Mouse (Mus musculus): ENCODE measurements around the gene Szrd1.

Gene Szrd1

DNA sequence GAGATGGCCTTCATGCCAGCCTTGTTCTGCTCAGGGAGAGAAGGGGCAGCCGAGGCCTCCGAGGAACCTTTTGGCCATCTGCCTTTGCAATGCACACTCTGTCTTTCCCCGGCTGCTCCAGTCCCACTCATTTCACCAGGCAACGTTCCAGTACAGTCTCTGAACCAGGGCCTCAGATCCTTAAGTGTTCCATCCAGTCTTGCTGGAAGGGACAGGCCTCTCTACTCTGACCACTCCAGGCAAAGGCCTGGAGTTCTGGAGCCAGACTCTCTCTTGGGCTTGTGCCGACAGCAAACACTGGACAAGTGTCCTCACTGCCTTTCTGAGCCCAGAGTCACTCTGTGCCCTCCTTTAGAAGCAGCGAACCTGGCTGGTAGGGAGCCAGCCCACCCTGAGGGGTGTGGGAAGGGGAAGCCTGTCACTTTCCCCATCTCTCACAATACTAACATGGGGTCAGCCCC, 25.0 kb downstream of the Szrd1 start:
- peak; percentile 24 for DNase-seq (ENCODE audit: low spot score)

DNA sequence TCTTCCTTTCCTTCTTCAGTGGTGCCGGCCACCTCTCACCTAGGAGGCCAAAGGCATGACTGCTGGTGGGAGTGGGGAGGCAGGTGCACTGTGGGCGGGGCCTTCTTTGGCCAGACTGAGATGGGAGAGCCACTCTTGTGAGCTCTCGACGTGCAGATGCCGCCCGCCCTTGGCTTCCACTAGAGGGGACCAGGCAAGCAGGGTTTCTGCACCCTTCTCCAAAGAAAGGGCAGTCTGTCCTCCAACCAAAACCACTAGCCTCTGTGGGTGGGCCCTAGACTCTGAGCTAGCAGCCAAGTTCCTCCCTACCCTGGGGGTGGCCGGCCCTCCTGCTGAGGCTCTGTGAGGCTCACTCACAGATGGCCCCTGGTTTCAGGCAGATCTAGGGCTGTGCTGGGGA, 25.7 kb downstream of the Szrd1 start:
- no peak for DNase-seq (ENCODE audit: low spot score)

- DNase-seq (ENCODE audit: low spot score) = no peak
Observed at GRCm38 (mm10) chr4:141108196-141108732, 31.3 kb downstream of the Szrd1 start.

GRCm38 (mm10) chr4:141106526-141107183, 32.9 kb downstream of the Szrd1 start:
- DNase-seq (ENCODE audit: low spot score) = no peak

DNA sequence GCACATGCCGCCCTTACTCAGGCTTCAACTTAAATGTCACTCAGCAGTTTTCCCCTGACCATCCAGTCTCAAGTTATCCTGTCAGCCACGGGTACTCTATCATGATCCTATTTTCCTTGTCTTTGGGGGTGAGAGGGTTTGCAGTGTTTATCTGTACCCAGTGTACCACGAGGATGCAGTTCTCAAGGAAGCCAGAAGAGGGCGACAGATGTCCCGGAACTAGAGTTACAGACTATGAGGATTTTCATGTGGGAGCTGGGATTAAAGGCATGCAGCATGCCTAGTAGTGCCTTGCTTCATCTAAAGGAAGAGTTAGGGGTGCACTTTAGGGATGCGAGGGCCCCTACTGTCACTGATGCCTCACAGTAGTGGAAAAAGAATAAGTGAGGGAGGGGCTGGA, 37.7 kb downstream of the Szrd1 start:
- DNase-seq (ENCODE audit: low spot score) = no peak

GRCm38 (mm10) chr4:141101291-141101690, 38.3 kb downstream of the Szrd1 start:
- no peak for DNase-seq (ENCODE audit: low spot score)

GRCm38 (mm10) chr4:141099956-141100355, 39.6 kb downstream of the Szrd1 start:
- DNase-seq (ENCODE audit: low spot score) = no peak

DNA sequence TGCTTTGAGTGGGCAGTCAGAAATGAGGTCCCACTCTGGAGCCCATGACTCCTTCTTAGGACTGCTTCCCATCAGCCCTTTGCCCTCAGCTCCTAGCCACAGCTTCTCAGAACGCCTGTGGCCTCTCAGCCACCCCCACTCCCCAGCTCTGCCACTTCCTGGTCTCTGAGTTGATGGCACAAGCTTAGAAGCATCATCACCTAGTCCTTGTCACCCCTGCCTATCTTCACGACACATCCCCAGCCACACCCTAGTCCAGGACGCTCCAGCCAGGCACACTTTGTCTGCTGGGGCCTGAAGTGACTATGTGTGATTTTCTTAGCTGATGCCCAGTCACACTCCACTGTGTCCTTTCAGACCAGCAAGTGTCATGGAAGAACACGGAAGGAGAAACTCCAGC, 40.6 kb downstream of the Szrd1 start:
- DNase-seq (ENCODE audit: low spot score) = no peak

GRCm38 (mm10) chr4:141096710-141097109, 42.9 kb downstream of the Szrd1 start:
- no peak for DNase-seq (ENCODE audit: low spot score)

DNA sequence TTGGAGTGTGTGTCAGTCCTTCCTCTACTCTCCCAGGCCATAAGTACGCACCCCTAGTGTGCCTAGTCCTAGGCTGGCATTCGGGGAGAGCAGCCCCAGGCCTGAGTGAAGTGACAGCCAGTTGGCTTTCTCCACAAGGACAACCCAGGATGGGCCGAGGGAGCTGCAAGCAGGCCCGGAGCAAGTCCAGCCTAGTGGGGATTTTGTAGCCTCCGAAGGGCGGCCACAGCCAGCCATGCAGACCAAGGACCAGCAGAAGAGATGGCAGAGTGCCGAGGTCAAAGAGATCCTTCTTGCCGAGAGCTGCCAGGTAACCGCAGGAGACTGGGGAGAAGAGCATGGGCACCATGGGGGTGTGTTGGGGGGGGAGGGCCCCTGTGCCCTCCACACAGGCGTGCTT, 44.6 kb downstream of the Szrd1 start:
- no peak for DNase-seq (ENCODE audit: low spot score)

DNA sequence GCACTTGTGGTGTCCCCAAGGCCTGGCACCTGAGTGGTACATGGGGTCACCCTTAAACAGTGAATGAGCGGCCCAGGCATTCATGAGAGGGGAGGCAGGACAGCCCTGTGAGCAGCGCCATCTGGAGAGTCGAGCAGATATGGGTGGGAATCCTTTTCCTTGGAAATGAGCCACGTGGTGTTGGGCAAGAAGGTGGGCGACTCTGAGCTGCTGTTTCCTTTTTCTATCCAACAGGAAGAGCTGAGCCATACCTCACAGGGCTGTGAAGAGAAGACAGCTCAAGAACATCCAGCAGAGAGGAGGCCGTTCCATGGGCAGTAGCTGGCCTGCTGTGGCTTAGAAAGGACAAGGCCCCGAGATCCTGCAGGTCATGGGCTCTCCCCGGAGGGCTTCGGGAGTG, 50.9 kb downstream of the Szrd1 start:
- DNase-seq (ENCODE audit: low spot score) = no peak

DNA sequence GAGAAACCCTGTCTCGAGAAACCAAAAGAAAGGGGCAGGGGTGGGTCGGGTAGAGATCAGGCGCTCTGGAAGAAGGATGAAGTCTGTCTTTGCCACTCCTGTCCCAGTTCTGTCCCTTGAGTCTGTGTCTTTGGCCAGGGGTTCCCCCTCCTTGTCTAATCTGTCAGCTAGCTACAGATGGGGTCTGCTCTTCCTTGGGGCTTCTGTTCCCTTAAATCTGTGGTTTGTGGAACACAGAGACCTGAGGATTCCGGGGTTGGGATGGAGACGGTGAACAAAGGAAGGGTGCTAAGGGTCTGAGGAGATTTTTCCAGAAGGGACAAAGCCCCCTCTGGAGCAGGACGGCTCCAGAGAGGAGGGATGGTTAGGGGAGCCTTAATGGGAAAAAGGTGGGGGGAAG, 51.5 kb downstream of the Szrd1 start, which contains the start of gene Spata21:
TSS of gene Spata21 (plus strand) at position 301 of the 400 bp plus-strand sequence.
- DNase-seq (ENCODE audit: low spot score) = no peak

GRCm38 (mm10) chr4:141086862-141087261, 52.7 kb downstream of the Szrd1 start:
- no peak for DNase-seq (ENCODE audit: low spot score)

DNA sequence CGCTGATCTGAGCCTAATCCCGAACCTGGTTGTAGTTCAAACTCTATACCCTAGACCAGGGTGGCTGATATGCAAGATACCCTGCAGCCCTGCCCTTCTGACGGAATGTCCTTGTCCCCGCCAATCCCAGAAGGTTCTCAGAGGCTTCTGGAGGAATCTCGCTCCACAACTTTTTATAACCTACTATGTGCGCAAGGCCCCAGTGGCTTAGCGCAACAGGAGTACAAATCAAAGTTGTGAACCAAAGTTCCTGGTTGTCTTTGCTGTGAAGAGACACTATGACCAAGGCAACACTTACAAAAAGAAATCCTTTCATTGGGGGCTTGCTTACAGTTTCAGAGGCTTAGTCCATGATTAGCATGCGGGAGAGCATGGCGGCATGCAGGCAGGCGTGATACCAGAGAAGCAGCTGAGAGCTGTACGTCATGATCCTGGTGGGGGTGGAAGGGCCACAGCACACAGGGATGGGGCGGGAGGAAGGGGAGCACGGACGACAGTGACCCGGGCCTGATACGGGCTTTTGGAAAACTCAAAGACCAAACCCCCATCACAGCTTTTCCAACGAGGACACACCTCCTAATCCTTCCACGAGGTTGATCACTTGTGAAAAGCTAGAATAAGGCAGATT, 61.0 kb downstream of the Szrd1 start:
- DNase-seq (ENCODE audit: low spot score) = no peak

DNA sequence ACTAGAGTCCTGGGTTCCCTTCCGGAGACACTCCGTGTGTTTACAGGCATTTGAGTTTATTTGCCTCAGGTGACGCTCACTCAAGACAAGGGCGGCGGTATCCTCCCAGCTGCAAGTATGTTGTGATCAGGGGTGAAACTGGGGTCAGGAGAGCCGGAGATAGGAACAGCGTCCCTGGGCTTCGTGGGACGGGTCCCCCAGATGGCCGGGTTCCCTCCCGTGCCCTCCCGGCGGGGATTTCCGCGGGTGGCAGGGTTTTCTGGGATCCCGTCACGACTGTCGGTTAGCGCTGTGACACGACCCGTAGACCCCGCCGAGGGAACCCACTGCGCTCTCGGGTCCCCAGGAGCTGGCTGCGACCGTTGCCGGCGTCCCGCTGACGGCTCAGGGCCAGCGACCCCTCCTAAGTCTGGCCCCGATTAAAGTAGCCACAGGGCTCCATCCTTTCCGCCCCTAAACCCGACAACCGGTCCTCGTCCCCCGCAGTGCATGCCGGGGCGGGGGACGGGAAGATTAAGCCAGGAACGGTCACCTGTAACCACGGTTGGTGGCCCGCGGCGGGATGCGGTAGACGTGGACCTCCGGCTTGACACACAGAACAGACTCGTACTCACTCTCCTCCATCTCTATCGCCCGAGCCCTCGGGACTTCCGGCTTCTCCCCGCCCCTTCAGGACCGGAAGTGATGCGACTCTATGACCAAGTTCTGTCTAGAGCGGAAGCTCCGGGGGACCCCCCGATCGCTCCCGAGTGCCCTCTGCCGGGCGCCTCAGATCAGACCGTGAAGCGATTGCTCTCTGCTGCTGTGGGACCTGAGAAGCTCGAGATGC, 61.7 kb downstream of the Szrd1 start, which contains the start of gene Necap2:
TSS of gene Necap2 (minus strand) at position 677 of the 829 bp plus-strand sequence.
- peak; percentile 95 for DNase-seq (ENCODE audit: low spot score)

DNA sequence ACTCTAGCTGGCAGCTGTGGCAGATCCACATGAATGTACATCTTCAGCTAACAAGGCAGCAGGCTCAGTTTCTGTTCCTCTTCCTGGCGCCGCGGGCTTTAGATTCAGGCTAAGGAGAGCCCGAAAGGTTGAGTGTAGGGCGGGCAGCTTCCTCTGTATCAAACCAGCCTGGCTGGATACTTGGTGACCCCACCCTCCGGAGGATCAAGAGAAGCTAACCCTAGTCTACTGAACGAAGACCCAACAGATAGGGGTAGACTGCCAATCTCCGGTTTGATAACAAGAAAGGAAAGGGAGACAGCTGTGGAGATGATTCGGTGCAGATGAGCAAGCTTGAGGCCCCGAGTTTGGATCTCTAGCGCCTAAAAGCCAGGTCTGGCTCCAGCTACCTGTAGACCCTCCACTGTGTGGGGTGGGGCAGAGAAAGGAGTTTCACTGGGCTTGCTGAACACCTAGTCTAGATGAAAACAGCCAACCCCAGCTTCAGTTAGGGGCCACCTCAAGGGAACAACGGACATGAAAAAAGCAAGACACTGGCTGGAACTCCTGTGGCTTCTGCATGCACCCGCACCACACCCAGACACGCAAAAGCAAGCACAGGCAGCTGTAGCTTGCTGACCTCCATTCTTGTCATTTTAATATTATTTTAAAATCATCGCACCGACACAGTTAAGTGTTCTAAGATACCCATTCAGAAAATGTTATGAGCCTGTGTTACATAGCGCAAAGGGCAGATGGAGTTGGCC, 62.6 kb downstream of the Szrd1 start:
- DNase-seq (ENCODE audit: low spot score) = no peak

DNA sequence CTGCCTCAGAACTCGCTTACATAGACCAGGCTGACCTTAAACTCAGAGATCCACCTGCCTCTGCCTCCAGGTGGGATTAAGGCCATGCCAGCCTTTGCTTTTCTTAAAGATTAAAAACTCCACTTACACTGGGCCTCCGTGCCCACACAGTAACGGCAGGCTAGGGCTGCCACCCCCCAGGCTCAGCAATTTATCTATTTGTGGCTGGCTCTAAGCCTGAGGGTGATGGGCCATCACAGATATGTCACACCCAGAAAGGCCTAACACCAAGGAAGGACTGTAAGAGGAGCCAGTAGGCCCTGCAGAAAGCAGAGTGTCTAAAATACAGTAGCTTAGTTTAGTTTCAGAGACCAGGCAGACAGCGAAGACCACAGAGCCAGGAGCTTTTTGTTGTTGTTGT, 65.5 kb downstream of the Szrd1 start:
- DNase-seq (ENCODE audit: low spot score) = no peak

- DNase-seq (ENCODE audit: low spot score) = peak; percentile 45
Observed at GRCm38 (mm10) chr4:141073661-141074060, 65.9 kb downstream of the Szrd1 start.

GRCm38 (mm10) chr4:141072502-141072901, 67.1 kb downstream of the Szrd1 start:
- no peak for DNase-seq (ENCODE audit: low spot score)

GRCm38 (mm10) chr4:141069731-141070130, 69.8 kb downstream of the Szrd1 start:
- peak; percentile 58 for DNase-seq (ENCODE audit: low spot score)

GRCm38 (mm10) chr4:141068655-141069054, 70.9 kb downstream of the Szrd1 start:
- no peak for DNase-seq (ENCODE audit: low spot score)
